Mouse (Mus musculus): ENCODE data around the gene Fat2. TPM values are rescaled to one million over a fixed set of nuclear protein-coding genes. Genes with fewer than 3 reads are reported as not detected.

Fat2 gene
- polyA plus RNA-seq, 1 experiment from 2014 or later: not detected

DNA sequence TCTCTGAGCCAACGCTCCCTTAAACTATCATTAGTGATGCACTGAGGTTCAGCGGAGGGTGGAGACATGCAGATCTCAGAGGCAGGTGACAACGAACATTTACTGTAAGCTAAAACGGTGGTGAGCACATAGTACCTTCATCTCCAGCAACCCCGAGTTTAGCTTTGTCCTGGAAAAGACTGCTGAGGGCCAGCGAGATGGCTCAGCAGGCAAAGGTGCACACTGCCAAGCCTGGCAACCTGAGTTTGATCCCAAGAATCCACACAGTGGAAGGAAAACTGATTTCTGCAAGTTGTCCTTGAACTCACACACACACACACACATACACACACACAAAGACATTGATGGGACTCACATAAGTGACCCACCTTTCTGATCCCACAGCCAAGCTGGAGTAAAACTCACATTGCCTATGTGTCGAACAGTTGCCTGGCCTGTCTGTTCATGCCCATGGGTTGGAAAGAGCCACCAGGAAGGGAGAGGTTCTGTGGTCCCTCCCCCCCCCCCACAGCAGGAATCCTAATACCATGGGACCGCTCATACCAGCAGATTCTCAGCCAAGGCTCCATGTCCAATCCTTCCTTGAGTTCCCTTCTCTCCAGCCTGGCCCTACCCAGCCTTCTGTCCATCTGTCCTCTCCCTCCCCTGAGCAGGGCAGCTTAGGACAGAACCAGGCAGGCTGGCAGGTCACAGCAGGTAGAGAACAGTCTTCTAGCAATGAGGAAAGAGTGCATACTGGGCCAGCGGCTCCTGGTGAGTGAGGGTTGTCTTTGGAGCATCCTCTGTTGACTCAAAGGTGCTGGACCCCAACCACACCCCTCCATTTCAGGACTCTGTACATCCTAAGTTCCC is 8.6 kb downstream of the Fat2 start:
- no peaks in the 10 kb centered on the region for H3K4me1 ChIP-seq
- H3K9ac ChIP-seq: no peak overlapping the region
- no peaks in the 10 kb centered on the region for H3K9me3 ChIP-seq (replicated peaks)
- no peak for ATAC-seq
- H3K4me3 ChIP-seq: no peak overlapping the region
- H3K27me3 ChIP-seq (replicated peaks): no peaks in the 10 kb centered on the region
- H3K36me3 ChIP-seq: no peaks in the 10 kb centered on the region
- no peak overlapping the region for H3K4me2 ChIP-seq
- no peak overlapping the region for H3K27ac ChIP-seq
- WGBS (ENCODE audit: insufficient replicate concordance): 66% methylated on average over 9 of the region's 9 CpGs

DNA sequence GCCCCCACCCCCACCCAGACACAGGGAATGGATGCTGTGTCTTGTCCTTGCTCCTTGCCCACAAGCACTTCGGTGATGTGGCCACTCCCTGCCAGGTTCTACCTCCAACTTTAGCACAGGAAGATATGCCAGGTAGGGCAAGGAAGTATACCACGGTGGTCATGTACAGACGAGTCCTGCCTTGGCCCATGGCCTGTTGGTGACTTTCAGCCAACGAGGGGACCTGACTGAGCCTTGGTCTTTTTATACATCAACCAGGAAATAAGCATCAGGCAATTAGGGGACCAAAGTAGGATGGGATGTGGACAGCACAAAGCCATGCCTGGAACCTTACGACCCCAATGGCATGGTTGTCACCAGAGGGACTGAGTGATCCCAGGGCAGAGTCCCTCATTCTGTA is 9.3 kb downstream of the Fat2 start:
- no peak overlapping the region for H3K4me2 ChIP-seq
- no peak overlapping the region for H3K27ac ChIP-seq
- H3K27me3 ChIP-seq (replicated peaks): no peaks in the 10 kb centered on the region
- no peaks in the 10 kb centered on the region for H3K9me3 ChIP-seq (replicated peaks)
- H3K4me1 ChIP-seq: no peaks in the 10 kb centered on the region
- no peak overlapping the region for H3K4me3 ChIP-seq
- 50% methylated on average over 5 of the region's 5 CpGs for WGBS (ENCODE audit: insufficient replicate concordance)
- ATAC-seq: no peak
- H3K36me3 ChIP-seq: no peaks in the 10 kb centered on the region
- no peak overlapping the region for H3K9ac ChIP-seq

- H3K36me3 ChIP-seq: no peaks in the 10 kb centered on the region
- WGBS (ENCODE audit: insufficient replicate concordance): 76% methylated on average over 7 of the region's 7 CpGs
- H3K9me3 ChIP-seq (replicated peaks): no peaks in the 10 kb centered on the region
- no peak overlapping the region for H3K4me3 ChIP-seq
- no peaks in the 10 kb centered on the region for H3K4me1 ChIP-seq
- H3K9ac ChIP-seq: no peak overlapping the region
- no peak overlapping the region for H3K4me2 ChIP-seq
- no peak for ATAC-seq
- H3K27ac ChIP-seq: no peak overlapping the region
- H3K27me3 ChIP-seq (replicated peaks): no peaks in the 10 kb centered on the region
Measured at GRCm38 (mm10) chr11:55326211-55326610, 10.2 kb downstream of the Fat2 start.

- Histone ChIP-seq H3K36me3 (no peaks in the 10 kb centered on the region), H3K9me3 (replicated peaks) (no peaks in the 10 kb centered on the region), H3K4me2 (no peak overlapping the region), H3K27me3 (replicated peaks) (no peaks in the 10 kb centered on the region), H3K9ac (no peak overlapping the region), H3K27ac (no peak overlapping the region), H3K4me3 (no peak overlapping the region), H3K4me1 (no peaks in the 10 kb centered on the region)
- WGBS (ENCODE audit: insufficient replicate concordance): 67% methylated on average over 8 of the region's 8 CpGs
- ATAC-seq: no peak
Measured at GRCm38 (mm10) chr11:55323854-55324253, 12.5 kb downstream of the Fat2 start.

DNA sequence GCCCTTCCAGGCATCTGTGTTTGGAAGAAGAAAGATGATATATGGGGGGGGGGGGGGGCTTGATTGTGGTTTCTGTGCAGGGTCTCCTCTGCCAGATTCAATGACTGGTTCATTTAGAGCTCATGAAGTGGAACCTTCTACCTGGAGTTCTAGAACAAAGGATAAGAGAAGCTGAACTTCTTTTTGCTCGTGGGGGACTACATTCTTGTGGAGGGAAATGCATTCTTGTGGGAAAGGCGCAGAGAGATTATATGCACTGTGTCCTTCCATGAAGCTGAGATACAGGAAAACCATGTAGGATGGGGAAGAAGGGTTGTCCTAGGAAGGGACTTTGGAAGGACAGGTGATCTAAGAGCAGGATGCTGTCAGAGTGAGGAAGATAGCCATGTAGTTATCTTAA is 15.4 kb downstream of the Fat2 start:
- Histone ChIP-seq H3K4me3 (no peak overlapping the region), H3K9ac (no peak overlapping the region), H3K27ac (no peak overlapping the region), H3K4me1 (no peaks in the 10 kb centered on the region), H3K4me2 (no peak overlapping the region), H3K9me3 (replicated peaks) (no peaks in the 10 kb centered on the region), H3K27me3 (replicated peaks) (no peaks in the 10 kb centered on the region), H3K36me3 (no peaks in the 10 kb centered on the region)
- no peak for ATAC-seq
- WGBS (ENCODE audit: insufficient replicate concordance): 46% methylated on average over 2 of the region's 2 CpGs

GRCm38 (mm10) chr11:55315966-55316365 is 20.4 kb downstream of the Fat2 start:
- ATAC-seq: no peak
- Histone ChIP-seq H3K4me3 (no peak overlapping the region), H3K4me2 (no peak overlapping the region), H3K9ac (no peak overlapping the region), H3K27ac (no peak overlapping the region), H3K36me3 (no peaks in the 10 kb centered on the region), H3K27me3 (replicated peaks) (peaks cover 18% of the 10 kb centered on the region), H3K4me1 (no peaks in the 10 kb centered on the region), H3K9me3 (replicated peaks) (no peaks in the 10 kb centered on the region)
- 67% methylated on average over 6 of the region's 6 CpGs for WGBS (ENCODE audit: insufficient replicate concordance)

DNA sequence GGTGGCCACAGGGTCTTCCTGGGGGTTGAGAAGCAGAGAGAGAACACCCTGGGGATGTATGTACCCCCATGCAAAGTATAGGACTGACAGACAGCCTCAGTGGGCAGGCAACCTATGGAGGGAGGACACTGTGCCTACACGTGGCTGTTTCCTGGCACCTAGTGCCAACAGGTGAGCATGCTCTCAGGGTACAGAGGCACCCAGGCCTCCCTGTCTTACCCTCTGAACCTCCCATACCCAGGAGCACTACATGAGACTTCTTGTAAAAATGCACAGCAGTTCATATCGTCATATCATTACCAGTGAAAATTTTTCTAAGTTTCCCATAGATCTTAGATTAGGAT is 21.7 kb downstream of the Fat2 start:
- H3K4me1 ChIP-seq: no peaks in the 10 kb centered on the region
- H3K4me3 ChIP-seq: no peak overlapping the region
- 31% methylated on average over 2 of the region's 2 CpGs for WGBS (ENCODE audit: insufficient replicate concordance)
- H3K27me3 ChIP-seq (replicated peaks): peaks cover 18% of the 10 kb centered on the region
- no peak for ATAC-seq
- H3K4me2 ChIP-seq: no peak overlapping the region
- no peaks in the 10 kb centered on the region for H3K36me3 ChIP-seq
- no peaks in the 10 kb centered on the region for H3K9me3 ChIP-seq (replicated peaks)
- no peak overlapping the region for H3K27ac ChIP-seq
- no peak overlapping the region for H3K9ac ChIP-seq

DNA sequence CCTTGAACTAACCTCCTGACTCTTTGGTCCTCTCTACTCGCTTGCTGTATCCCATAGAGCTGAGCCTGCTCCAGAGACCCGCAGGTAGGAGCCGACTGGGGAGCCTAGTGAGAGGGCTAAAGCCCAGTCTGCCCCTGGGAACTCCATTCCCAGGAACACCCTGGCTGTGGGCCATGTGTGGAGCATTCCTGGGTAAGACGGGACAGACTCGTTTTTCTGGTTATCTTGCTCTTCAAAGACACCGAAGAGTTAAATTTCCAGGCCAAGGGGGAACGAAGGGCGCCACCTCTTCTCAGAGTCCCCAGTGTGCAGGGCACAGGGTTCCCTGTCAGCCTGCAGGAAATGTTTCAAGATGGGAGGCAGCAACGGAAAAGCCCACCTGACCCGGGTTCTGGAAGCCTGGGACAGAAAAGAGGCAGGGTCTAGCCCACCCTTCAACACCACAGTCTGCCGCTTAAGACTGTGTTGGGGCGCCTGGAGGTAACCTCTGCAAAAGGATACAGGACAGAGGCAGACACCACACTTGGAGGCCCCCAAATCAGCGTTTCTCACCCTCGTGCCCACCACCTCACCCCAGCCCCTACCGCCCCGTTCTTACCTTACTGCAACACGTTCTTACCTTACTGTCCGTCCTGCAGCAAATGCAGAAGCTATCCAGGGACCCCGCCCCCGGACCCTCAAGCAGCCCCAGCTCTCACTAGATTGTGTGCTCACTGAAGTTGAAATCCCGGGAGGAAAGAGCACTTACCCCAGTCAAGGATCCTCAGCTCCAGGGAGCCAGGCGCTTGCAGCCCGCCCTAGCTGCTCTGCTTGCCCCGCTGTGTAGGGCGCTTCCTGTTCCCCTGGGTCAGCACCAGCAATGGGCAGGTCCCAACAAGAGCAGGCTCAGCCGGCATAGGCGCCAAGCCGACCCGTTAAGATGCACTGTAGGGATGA is 22.3 kb downstream of the Fat2 start:
- no peak overlapping the region for H3K27ac ChIP-seq
- H3K4me1 ChIP-seq: no peaks in the 10 kb centered on the region
- peaks cover 18% of the 10 kb centered on the region for H3K27me3 ChIP-seq (replicated peaks)
- WGBS (ENCODE audit: insufficient replicate concordance): 15% methylated on average over 29 of the region's 29 CpGs
- H3K36me3 ChIP-seq: no peaks in the 10 kb centered on the region
- no peaks in the 10 kb centered on the region for H3K9me3 ChIP-seq (replicated peaks)
- no peak for ATAC-seq
- no peak overlapping the region for H3K4me2 ChIP-seq
- H3K4me3 ChIP-seq: no peak overlapping the region
- no peak overlapping the region for H3K9ac ChIP-seq

DNA sequence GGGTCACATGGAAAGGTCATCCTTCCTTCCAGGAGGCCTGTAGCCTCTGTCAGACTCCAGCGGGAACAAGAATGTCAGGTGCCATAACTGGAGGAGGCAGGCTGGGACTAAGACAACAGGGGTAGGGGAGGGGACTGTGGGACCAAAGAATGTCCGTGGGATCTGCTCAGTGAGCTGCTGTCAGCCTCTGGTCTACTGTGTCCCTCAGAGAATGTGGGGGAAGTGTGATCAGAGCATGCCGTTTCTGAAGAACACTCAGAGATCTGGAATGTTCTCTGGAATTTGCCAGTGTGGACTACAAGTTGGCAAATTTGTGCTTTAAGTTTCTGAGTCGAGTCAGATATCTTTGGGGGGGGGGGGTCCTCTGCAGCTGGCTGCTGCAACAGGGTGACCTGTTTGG is 34.0 kb downstream of the Fat2 start:
- Histone ChIP-seq H3K9ac (no peak overlapping the region), H3K9me3 (replicated peaks) (no peaks in the 10 kb centered on the region), H3K36me3 (no peaks in the 10 kb centered on the region), H3K4me1 (no peaks in the 10 kb centered on the region), H3K4me2 (no peak overlapping the region), H3K4me3 (no peak overlapping the region), H3K27me3 (replicated peaks) (no peaks in the 10 kb centered on the region), H3K27ac (no peak overlapping the region)
- 56% methylated on average over 4 of the region's 4 CpGs for WGBS (ENCODE audit: insufficient replicate concordance)
- no peak for ATAC-seq

GRCm38 (mm10) chr11:55293179-55293578 is 43.2 kb downstream of the Fat2 start:
- ATAC-seq: no peak
- WGBS (ENCODE audit: insufficient replicate concordance): 83% methylated on average over 5 of the region's 5 CpGs

GRCm38 (mm10) chr11:55291901-55292300 is 44.5 kb downstream of the Fat2 start:
- H3K4me2 ChIP-seq: no peak overlapping the region
- no peak overlapping the region for H3K4me3 ChIP-seq
- no peak overlapping the region for H3K27ac ChIP-seq
- no peaks in the 10 kb centered on the region for H3K9me3 ChIP-seq (replicated peaks)
- ATAC-seq: no peak
- no peak overlapping the region for H3K9ac ChIP-seq
- H3K27me3 ChIP-seq (replicated peaks): no peaks in the 10 kb centered on the region
- no peaks in the 10 kb centered on the region for H3K4me1 ChIP-seq
- WGBS (ENCODE audit: insufficient replicate concordance): 63% methylated on average over 7 of the region's 7 CpGs
- no peaks in the 10 kb centered on the region for H3K36me3 ChIP-seq

More at GRCm38 (mm10) chr11:55293179-55293578, 43.2 kb downstream of the Fat2 start:
- Histone ChIP-seq H3K4me1 (no peaks in the 10 kb centered on the region), H3K9ac (no peak overlapping the region), H3K9me3 (replicated peaks) (no peaks in the 10 kb centered on the region), H3K4me2 (no peak overlapping the region), H3K27me3 (replicated peaks) (no peaks in the 10 kb centered on the region), H3K36me3 (no peaks in the 10 kb centered on the region), H3K4me3 (no peak overlapping the region), H3K27ac (no peak overlapping the region)

- Histone ChIP-seq H3K4me2 (no peak overlapping the region), H3K4me3 (no peak overlapping the region), H3K9me3 (replicated peaks) (no peaks in the 10 kb centered on the region), H3K4me1 (no peaks in the 10 kb centered on the region), H3K27ac (no peak overlapping the region), H3K36me3 (no peaks in the 10 kb centered on the region), H3K27me3 (replicated peaks) (no peaks in the 10 kb centered on the region), H3K9ac (no peak overlapping the region)
- WGBS (ENCODE audit: insufficient replicate concordance): 41% methylated on average over 5 of the region's 5 CpGs
- ATAC-seq: no peak
Measured at GRCm38 (mm10) chr11:55289851-55290391, 46.4 kb downstream of the Fat2 start.

Data from liver, embryonic 12.5 days (tissue).